Mouse (Mus musculus): ENCODE results near the gene Osbpl11. TPM values are rescaled to one million over a fixed set of nuclear protein-coding genes. Genes with fewer than 3 reads are reported as not detected.
"Not testable (repeated sequence)": the region's sequence is repeated elsewhere in the genome, so short reads cannot be mapped to it uniquely, and the experiment has no call there.

The Osbpl11 gene
- total RNA-seq, 2 experiments from 2014 or later: 20.7 TPM

GRCm38 (mm10) chr16:33173151-33173550 is 11.7 kb upstream of the Osbpl11 start:
- no peak for DNase-seq (ENCODE audit: extremely low spot score in 1 of 2, low spot score in 2 of 2)
- intact Hi-C loops (cut with DNase I): no loop called here

DNA sequence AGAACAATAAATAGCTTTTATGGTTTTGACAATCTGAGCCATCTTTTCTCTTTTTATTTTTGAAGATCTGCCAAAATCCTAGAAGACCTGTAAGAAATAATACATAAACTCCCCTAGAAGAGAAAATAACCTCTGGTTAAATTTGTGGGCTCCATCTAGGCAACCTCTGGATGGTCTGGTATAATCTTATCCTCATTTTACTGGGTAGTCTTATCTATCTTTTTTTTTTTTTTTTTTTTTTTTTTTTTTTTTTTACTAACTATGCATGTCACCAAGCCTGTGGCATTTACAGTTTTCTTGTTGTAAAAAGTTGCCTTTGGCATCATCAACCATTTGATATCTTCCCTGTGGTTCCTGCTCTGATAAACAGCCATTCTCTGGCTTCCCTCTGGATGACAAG is 10.2 kb upstream of the Osbpl11 start:
- intact Hi-C loops (cut with DNase I): no loop called here
- DNase-seq (ENCODE audit: extremely low spot score in 1 of 2, low spot score in 2 of 2): no peak

GRCm38 (mm10) chr16:33176831-33177230 is 8.0 kb upstream of the Osbpl11 start:
- DNase-seq (ENCODE audit: extremely low spot score in 1 of 2, low spot score in 2 of 2); intact Hi-C loops (cut with DNase I): not testable (repeated sequence)

GRCm38 (mm10) chr16:33177722-33178121 is 7.1 kb upstream of the Osbpl11 start:
- intact Hi-C loops (cut with DNase I): no loop called here
- no peak for DNase-seq (ENCODE audit: extremely low spot score in 1 of 2, low spot score in 2 of 2)

DNA sequence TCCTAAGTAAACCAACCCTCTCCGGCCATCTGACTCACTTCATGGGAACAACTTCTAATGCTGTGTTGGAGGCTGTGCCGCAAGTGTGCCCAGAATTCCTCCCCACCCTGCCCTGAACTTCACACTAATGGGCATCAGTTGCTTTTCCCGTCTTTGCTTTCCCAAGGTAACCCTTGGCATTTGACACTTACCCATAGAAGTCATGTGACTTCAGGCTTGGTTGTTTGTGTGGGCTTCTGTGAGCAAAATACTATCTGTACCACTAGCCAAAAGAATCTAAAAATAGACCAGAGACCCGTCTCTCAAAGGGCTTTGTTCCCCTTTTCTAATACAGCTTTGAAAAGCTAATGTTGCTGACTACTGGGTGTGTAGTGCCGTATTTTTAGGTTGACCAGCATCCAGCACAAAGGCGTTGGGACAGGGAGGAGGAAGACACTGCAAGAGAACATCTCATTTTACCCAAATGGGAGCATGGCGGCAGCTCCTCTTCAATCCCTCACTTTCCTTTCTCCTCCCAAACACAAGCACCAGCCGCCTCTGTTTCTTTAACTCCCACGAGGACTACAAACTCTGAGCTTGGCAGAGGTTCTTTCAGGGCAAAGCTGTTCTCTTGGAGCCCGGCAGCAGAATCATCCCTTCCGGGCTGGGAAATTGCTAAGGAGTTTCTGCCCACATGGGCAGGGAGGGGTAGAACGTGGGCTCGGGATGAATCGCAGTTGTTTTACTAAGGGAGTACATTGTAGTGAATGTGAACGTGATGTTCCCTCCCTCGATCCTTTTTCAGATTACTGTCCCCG is 6.4 kb upstream of the Osbpl11 start:
- DNase-seq (ENCODE audit: extremely low spot score in 1 of 2, low spot score in 2 of 2): peak; percentile 57 to 74
- intact Hi-C loops (cut with DNase I): no loop called here

- intact Hi-C loops (cut with DNase I): not testable (repeated sequence)
Measured at GRCm38 (mm10) chr16:33179222-33179621, 5.6 kb upstream of the Osbpl11 start.

DNA sequence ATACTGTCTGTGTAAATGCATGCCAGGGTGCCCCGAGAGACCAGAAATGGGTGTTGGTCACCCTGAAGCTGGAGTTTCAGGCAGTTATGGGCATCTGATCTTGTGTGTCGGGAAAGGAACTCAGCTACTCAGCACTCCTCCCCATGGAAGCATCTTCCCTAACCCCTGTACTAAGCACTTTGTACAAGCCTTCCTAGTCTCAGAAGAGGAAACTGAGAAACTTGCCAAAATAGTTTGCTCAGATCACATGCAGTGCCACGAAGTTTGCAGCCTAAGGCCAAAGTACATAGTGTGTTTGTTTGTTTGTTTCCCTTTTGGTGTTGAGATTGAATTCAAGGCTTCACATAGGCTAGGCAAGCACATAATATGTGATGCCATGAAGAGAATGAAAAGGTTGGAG is 5.0 kb upstream of the Osbpl11 start:
- no peak for DNase-seq (ENCODE audit: extremely low spot score in 1 of 2, low spot score in 2 of 2)
- intact Hi-C loops (cut with DNase I): no loop called here

More at GRCm38 (mm10) chr16:33179222-33179621, 5.6 kb upstream of the Osbpl11 start:
- DNase-seq (ENCODE audit: extremely low spot score in 1 of 2, low spot score in 2 of 2): not testable (repeated sequence)

GRCm38 (mm10) chr16:33180793-33181192 is 4.1 kb upstream of the Osbpl11 start:
- no peak for DNase-seq (ENCODE audit: extremely low spot score in 1 of 2, low spot score in 2 of 2)
- intact Hi-C loops (cut with DNase I): no loop called here

- intact Hi-C loops (cut with DNase I): no loop called here
- peak in 1 of 2 experiments; percentile 71 for DNase-seq (ENCODE audit: extremely low spot score in 1 of 2, low spot score in 2 of 2)
Measured at GRCm38 (mm10) chr16:33185261-33186046, 583 bp downstream of the Osbpl11 start.

- no peak for DNase-seq (ENCODE audit: extremely low spot score in 1 of 2, low spot score in 2 of 2)
- intact Hi-C loops (cut with DNase I): no loop called here
Measured at GRCm38 (mm10) chr16:33186134-33186533, 1.3 kb downstream of the Osbpl11 start.

GRCm38 (mm10) chr16:33188076-33188475 is 3.2 kb downstream of the Osbpl11 start:
- no peak for DNase-seq (ENCODE audit: extremely low spot score in 1 of 2, low spot score in 2 of 2)
- intact Hi-C loops (cut with DNase I): no loop called here

DNA sequence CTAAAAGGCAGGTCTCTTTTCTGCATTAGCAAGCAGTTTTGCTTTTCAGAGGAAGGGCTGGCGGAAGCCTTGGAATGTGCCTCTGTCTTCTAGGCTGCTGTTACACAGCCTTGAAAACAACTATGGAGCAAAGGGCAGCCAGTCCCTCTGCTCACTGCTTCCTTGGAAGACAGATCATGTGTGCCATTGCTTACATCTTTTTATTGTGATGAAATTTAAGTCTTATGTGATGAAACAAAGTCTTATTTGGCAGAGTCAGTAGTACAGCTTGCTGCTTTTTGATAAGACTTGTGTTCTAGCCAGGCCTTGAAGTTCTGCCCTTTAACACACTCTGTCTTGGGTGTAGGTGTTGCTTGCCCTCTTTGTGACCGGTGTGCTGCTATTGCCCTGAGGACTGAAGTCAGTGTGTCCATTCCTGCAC is 6.8 kb downstream of the Osbpl11 start:
- intact Hi-C loops (cut with DNase I): no loop called here

GRCm38 (mm10) chr16:33192280-33192679 is 7.4 kb downstream of the Osbpl11 start:
- DNase-seq (ENCODE audit: extremely low spot score in 1 of 2, low spot score in 2 of 2): no peak
- intact Hi-C loops (cut with DNase I): no loop called here

More for the DNA sequence above, 6.8 kb downstream of the Osbpl11 start:
- DNase-seq (ENCODE audit: extremely low spot score in 1 of 2, low spot score in 2 of 2): no peak

GRCm38 (mm10) chr16:33193649-33194048 is 8.8 kb downstream of the Osbpl11 start:
- intact Hi-C loops (cut with DNase I): no loop called here
- DNase-seq (ENCODE audit: extremely low spot score in 1 of 2, low spot score in 2 of 2): peak; percentile 50 to 51

- no peak for DNase-seq (ENCODE audit: extremely low spot score in 1 of 2, low spot score in 2 of 2)
- intact Hi-C loops (cut with DNase I): no loop called here
Measured at GRCm38 (mm10) chr16:33195686-33196313, 10.9 kb downstream of the Osbpl11 start.

GRCm38 (mm10) chr16:33196578-33196977 is 11.7 kb downstream of the Osbpl11 start:
- no peak for DNase-seq (ENCODE audit: extremely low spot score in 1 of 2, low spot score in 2 of 2)
- intact Hi-C loops (cut with DNase I): no loop called here

GRCm38 (mm10) chr16:33200589-33200988 is 15.7 kb downstream of the Osbpl11 start:
- intact Hi-C loops (cut with DNase I): no loop called here
- no peak for DNase-seq (ENCODE audit: extremely low spot score in 1 of 2, low spot score in 2 of 2)

DNA sequence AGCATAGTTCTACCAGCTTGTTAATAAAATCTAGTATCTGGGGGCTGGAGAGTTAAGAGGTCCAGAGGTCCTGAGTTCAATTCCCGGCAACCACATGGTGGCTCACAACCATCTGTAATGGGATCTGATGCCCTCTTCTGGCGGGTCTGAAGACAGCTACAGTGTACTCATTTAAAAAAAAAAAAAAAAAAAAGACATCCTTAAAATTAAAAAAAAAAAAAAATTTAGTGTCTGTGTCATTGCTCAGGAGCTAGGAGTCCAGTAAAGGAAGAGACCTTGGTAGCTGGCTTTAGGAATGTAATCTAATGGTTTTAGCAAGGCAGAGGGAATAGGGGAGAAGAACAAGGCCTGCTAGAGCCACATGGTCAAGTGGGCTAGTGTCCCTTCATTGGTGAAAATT is 25.9 kb downstream of the Osbpl11 start:
- DNase-seq (ENCODE audit: extremely low spot score in 1 of 2, low spot score in 2 of 2): no peak
- intact Hi-C loops (cut with DNase I): no loop called here

DNA sequence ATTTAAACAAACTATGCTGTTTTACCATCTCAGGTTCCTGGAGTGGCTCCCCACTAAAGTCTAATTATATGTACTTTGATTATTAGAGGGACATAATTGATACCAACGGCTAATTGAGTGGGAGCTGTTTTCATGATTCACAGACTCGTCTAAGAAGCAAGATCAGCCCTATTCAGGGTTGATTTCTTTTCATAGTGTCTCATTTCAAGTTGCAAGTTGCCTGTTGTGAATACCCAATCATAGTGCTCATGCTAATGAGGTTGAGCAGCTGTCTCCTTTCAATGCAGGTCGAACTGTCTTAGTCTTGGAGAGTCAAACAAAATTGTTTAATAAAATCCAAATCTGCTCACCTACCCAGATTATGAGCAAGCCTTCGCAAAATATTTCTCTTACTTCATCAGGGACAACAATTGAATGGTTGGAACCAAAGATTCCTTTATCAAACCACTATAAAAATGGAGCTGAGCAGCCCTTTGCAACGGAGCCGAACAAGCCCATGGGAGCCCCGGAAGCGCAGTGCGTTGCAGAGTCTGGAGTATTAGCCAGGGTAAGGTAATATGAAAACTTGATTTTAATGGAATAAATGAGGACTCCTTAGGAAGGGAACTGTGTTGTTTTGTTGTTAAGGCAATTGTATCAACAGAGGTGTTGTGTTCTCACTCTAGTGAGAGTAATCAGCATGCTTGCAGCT is 31.6 kb downstream of the Osbpl11 start:
- DNase-seq (ENCODE audit: extremely low spot score in 1 of 2, low spot score in 2 of 2): no peak
- intact Hi-C loops (cut with DNase I): no loop called here

Data from left cerebral cortex, postnatal 10 days (tissue).